Mouse (Mus musculus): Measurements from ENCODE around the gene Pold4. TPM values are rescaled to one million over a fixed set of nuclear protein-coding genes. Genes with fewer than 3 reads are reported as not detected.
A peak's percentile ranks its signal among the peaks of the same experiment; 100 is the strongest.
"Not testable (repeated sequence)": the region's sequence is repeated elsewhere in the genome, so short reads cannot be mapped to it uniquely, and the experiment has no call there.

Pold4 gene
- polyA plus RNA-seq, 1 experiment from 2014 or later, result 41.2 TPM

DNA sequence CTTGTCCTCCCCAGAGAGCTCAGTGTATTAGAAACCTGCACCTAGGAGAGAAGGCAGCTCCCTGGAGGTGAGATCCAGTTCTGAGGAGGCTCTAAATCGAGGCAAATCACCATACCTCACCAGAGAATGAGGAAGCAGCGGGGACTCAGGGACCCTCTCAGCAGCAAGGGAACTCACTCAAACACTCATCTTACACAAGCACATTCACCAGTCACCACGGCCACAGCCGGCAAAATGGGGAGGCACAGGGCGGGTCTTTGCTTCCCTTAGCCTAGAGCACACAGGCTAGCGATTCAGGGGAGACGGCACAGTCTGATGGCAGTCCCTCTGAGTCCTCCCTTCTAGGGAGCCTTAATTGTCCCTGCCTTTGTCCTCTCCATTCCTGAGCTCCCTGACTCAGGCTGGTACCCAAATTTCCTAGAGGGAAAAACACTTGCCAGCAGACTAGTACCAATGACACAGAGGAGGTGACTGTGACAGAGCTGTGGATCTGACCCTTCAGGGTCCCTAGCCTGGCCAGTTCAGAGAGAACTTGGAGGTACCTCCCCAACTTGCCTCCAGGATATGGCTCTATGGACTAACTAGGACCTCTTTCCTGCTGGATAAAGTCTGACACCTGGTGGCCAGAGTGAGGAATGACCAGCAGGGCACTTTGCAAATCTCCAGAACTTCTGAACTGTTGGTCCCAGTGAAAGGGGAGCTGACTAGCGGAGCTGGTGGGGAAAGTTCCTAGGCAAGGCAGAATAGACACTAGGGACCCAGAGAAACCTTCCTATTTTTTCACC lies 3.6 kb upstream of the Pold4 start:
- DNase-seq (ENCODE audit: low spot score), result peak; percentile 85

DNA sequence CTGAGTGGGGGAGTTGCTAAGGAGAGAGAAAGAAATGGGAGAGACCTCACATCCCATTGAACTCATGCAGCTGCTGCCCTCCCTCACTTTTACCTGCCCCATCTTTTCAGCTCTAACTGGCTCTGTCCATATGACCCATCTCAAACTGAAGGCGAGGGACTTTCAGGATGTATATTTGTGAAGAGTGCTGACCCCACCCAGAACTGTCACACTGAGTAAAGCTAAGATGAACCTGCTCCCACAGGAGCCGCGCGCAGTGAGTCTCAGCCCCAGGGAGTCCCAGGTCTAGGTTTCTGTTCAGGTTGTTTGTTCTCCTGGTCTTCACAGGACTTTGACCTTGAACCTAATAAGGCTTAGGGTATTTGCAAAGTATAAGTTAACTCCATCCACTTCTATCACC lies 2.8 kb upstream of the Pold4 start:
- no peak for DNase-seq (ENCODE audit: low spot score)

DNA sequence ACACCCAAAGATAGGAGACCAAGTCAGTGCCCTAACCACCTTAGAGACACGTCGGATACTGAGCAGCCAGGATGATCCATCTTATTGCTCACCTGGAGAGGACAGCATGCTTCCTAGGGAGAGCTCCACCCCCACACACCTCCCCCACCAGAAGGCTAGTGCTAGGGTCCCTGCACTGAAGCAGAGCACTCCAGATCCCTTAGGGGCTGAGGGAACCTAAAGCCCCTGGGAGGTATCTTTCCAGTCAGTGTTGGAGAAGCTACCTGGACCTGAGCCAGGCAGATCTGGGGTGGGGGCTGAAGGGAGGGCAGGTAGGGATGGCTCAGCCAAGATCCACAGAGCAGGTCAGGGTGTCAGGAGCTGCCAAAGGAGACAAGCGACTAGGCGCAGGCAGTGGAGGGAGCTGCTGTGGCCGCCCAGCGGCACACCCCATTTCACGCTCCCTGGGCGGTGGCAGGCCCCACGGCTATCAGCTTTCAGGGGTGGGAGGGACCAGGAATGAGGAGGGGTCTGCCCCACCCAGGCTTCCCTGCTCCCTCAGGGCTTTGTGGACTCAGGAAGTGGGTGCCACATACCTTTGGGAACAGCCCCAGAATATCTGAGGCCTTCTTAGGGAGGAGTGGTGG lies 2.1 kb upstream of the Pold4 start:
- no peak for DNase-seq (ENCODE audit: low spot score)

DNA sequence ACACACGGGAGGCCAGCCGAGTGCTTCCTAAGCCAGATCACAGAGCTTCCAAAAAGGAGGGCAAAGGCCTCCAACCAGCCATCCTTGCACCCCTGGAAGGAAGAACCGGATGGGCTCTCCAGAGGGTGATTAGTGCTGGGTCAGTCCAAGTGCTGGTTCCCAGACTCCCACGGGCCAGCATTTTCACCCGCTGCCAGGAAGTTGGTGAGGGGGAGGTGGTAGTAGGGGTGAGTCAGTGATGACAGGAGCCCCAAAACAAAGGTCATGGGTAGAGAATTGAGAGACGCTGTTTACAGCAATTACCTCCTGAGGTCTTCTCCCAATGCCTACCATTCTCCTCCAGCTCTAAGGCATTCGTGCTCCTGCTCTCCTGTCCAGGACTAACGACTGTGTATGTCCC lies 1.3 kb upstream of the Pold4 start:
- DNase-seq (ENCODE audit: low spot score), result no peak

DNA sequence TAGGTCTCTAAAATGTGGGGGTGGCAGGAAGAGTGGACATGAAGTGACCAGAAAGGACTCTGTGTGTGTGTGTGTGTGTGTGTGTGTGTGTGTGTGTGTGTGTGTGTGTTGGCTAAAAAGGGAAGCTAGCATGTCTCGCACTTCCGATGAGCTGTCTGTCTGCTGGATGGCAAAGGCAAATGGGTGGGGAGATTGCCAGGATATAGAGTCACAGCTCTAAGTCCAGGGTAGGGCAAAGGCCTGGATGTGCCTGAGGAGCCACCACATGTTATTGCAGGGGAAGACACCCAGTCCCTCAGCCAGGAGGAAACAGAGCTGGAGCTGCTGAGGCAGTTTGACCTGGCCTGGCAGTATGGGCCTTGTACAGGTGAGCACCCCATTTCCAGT lies 480 bp downstream of the Pold4 start:
- DNase-seq (ENCODE audit: low spot score), result peak; percentile 37

DNA sequence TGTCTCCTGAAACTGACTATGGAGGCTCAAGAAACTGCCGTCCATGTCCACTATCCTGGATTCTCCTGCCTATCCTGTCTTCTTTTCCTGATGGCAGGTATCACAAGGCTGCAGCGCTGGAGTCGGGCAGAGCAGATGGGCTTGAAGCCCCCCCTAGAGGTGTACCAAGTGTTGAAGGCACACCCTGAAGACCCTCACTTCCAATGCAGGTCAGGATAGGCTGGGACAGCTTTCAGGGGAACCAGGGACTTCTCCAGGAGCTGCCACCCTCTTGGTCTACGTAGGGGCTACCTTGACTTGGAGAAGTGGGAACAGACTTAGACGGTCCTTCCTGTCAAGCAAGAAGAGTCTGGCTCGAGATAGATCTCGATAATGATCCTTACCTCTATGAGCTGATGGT lies 952 bp downstream of the Pold4 start:
- no peak for DNase-seq (ENCODE audit: low spot score)

DNA sequence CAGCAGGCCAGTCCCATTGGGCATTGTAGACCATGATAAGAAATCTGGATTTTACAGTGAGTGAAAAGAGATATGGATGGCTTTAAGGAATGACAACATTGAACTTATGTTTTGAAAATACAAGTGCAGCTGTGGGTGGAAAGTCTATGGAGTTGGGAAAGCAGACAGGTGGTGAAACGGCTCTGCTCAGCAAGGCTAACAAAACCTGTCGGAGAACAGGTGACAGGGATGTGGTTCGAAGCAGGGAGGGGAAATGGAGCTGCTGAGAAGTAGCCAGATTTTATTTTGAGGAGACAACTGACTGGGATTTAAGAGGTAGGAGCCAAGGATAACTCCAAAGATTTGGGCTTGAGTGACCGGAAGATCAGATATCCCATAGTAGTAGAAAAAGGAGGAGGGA lies 2.8 kb downstream of the Pold4 start:
- no peak for DNase-seq (ENCODE audit: low spot score)

DNA sequence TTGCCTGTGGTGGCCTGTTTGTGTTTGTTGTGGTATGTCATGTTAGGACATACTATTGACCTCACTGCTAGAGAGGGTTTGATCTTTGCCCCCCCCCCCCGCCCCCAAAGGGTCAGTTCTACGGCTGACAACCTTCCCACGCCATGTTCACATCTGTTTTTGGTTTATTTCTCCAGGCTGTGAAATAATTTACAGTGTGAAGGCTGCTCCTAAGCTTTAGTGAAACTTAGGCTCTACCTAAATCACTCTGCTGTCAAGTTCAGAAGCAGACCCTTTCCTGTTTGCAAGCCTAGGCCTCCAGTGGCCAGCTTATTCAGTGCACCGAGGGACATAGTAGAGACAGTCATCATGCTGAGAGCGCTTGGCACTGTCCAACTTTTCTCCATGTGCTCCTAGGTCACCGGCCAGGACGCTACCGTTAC lies 8.6 kb downstream of the Pold4 start:
- no peak for DNase-seq (ENCODE audit: low spot score)

DNA sequence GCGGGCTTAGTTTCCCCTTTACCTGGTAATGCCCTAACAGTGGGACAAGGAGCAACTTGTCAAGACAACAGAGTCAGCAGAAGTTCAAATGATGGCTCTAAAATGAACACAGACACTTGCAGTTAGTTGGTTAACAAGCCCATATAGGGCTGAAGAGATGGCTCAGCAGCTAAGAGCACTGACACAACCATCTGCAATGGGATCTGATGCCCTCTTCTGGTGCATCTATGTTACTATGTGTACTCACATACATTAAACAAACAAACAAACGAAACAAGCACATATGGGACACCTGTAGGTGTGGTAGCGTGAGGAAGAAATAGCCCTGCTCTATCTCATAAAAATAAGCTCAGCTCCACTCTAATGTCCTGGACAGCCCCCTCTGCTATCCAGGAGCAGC lies 10.7 kb downstream of the Pold4 start:
- no peak for DNase-seq (ENCODE audit: low spot score)

DNA sequence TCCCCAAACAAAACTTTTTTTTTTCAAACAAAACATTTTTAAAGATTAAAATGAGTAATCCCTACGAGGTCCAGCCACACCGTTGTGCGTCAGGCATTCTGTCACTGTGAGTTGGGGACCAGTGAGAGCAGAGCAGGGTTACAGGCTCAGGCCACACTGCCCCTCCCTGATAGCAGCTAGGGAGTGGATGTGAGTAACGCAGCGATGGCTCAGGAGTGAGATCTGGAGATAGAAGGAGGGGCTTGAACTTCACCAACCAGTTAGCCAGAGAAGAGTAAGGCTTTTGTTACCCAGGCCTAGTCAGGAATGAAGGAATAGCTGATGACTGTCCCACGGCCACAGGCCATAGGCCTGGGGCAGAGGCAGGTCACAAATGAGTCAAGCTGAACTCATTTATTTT lies 13.1 kb downstream of the Pold4 start:
- no peak for DNase-seq (ENCODE audit: low spot score)

DNA sequence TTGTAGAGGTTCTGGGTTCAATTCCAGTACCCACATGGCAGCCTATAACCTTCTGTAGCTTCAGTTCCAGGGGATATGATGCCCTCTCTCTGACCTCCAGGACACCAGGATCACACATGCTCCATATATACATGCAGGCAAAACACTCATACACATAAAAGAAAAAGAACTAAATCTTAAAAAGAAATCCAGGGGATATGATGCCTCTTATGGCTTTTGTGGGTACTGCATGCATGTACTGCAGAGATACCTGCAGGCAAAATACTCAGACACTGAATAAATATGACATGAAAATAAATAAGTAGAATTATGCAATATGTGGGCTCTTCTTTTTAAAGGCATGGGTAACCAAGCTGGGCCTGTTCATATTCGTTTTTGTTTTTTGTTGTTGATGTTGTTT lies 15.3 kb downstream of the Pold4 start:
- DNase-seq (ENCODE audit: low spot score), result peak; percentile 62

DNA sequence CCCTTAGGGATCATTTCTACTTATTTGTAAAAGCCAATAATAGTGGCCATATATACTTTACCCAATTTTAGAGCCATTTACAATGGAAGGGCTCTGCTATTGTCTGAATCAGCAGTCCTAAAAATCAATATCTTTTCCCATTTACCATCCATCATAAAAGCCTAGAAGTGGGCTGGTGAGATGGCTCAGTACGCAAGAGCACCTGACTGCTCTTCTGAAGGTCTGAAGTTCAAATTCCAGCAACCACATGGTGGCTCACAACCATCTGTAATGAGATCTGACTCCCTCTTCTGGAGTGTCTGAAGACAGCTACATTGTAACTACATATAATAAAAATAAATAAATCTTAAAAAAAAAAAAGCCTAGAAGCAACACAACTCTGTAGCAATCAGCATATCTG lies 17.0 kb downstream of the Pold4 start:
- DNase-seq (ENCODE audit: low spot score), result not testable (repeated sequence)

DNA sequence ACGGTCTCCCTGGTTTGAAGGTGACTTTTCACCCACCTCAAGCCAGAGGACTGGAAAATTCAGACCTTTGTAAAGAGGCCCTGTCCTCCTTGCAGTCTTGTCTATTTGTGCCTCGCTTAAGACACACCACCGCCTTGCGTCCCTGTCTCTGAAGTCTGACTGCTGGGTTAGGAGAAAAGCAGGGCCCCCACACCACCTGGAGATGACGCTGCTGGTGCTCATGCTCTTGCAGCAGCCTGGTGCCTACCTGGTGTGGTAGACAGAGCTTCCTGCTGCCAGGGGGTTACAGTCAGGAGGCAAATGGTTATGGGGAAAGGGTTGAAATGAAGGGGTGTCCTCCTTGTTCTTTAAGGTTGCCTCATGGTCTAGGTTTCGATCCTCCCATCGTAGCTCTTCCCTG lies 22.5 kb downstream of the Pold4 start:
- DNase-seq (ENCODE audit: low spot score), result no peak

DNA sequence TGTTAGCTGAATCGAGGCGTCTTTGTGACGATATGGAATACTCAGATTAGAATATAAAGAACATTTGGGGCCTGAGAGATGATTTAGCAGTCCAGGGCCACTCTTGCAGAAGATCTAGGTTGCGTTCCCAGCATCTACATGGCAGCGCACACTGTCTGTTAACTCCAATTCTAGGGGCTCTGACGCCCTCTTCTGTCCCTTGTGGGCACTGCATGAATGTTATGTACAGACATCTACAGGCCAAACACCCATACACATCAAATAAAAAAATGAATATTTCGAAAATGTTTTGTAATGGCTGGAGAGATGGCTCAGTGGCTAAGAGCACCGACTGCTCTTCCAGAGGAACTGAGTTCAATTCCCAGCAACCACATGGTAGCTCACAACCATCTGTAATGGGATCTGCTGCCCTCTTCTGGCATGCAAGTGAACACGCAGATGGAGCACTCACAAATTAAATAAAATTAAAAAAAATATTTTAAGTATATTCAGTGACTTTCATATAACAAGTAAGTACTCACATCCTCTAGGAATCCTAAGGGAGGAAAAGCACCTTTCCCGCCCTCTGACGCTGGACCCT lies 24.0 kb downstream of the Pold4 start:
- DNase-seq (ENCODE audit: low spot score), result no peak

DNA sequence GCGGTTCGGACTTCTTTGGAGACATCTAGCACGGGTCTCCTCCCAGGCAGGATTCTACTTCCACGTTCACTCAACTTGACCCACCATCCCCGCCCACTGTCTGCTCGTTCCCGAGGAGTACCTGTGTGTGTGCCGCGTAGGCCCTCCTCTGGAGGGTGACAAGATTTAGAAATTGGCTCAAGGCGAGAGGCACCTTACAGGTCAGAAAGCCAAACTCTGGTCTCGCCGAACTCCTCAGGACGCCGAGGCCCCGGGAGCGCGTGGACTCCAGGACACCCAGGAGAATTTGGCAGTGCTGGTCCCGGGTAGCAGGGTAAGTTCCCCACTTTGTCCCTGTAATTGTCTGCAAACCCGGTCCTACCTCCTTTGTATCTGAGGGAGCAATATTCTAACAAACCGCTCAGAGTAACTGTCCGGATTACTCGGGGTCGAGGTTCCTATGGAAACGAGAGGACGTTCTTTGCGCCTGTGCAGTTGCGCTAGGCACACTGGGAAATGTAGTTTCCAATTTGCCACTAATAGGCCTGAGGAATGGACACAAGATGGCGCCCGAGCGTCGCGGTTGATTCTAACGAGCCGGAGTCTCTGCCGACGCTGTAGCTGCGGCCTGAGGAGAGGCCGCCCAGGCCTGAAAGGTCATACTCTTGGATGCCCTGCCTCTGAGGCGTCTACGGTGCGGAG lies 25.7 kb downstream of the Pold4 start:
- peak; percentile 93 for DNase-seq (ENCODE audit: low spot score)

DNA sequence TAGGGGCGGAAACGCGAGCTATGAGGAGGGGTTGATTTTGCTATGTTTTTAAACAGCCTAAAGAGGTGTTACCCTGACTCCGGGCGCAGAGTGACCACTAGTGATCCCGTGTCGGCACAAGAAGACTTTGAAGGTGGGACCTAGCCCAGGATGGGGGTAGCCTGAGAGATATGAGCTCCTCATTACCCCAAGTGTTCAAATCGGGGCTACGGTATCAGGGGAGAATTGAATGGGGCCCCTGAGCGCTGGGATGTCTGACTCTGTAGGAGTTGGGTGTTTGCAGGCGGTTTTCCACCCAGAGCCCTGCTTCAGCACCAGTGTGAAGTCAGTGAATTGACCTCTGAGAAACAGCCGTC lies 26.2 kb downstream of the Pold4 start:
- peak; percentile 6 for DNase-seq (ENCODE audit: low spot score)

DNA sequence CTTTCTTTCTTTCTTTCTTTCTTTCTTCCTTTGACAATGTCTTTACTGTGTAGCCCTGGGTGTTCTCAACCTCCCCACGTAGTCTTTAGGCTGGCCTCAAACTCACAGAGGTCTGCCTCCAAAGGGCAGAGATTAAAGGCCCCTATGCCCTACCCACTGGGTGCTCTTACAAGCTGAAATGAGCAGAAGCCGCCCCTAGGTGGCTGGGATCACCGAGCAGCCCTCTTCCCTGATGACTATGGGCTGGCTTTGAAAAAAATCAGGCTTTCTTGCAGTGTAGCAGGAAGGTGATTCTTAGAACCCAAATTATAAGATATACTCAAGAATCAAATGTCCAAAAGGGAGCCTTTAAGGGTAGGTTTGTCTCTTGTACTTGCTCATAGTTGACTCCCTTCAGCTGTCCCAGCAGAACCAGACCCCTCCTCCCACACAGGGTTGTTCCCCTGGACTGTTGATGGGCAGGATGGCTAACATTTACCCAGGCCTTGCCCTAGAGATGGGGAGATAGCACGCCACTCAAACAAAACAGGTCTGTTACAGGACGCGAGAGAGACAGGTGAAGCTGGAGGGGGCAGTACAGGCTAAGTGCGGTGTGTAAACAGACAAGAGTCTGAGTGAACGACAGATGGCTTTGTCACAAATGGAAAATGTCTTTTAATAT lies 29.5 kb downstream of the Pold4 start:
- peak; percentile 66 for DNase-seq (ENCODE audit: low spot score)

DNA sequence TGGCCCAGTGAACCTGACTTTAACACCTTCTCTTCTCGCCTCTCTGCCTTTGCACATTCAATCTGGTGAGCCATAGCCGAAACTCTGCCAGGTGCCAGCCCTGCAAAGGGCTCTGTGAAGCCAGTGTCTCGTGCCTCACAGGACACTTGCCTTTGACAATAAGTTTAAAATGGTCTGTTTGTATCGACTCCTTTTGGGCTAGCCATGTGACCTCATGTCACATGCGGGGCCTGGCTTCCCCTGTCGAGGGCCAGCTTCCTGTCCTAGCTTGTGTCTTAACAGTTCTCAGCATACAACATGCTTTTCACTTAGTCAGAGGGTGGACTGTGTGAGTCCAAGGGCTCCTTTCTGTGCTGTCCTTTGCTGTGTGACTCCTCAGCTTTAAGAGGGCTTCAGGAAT lies 31.1 kb downstream of the Pold4 start:
- DNase-seq (ENCODE audit: low spot score), result no peak

DNA sequence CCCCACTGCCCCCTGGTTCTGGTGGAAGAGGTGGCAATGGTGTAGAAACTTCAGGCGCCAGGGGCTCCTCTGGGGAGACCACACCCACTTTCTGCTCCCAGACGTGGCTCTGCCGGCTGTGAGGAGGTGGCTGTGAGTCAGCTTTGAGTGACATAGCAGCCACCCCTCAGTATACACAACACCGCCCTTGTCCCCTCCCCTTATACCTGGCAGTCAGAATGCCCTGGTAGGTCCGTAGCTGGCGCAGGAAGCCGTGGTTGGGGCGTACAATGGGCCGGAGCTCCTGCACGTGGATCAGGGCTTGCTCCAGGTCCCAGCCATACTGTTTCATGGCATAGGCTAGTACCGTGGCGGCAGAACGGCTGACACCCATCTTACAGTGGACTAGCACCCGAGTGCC lies 32.0 kb downstream of the Pold4 start:
- DNase-seq (ENCODE audit: low spot score), result no peak

DNA sequence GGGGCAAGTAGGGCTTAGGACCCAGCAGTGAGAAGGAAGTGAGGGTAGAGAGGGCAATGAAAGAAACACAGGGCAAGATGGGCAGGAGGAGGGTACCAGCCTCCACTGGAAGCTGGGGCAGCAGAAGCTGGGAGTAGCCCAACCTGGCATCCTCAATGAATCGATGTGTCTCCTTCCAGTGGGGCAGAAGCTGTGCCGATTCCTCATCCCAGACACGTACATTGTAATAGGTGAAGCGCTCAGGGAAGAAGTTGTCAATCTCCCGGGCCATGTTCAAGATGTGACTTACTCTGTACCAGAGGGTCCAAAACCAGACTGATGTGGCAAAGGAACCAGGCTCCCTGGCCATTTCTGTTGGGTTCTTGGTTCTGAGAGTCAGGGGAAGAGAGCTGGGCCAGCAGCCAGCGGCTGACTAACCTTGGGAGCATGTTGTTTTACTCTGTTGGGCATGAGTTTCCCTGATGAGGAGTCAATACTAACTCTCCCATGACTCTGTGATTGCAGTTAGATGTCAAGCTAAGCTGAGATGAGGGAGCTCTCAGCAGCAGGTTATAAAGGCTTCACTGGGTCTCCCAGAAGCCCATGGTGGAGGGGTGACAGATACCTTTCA lies 32.6 kb downstream of the Pold4 start:
- no peak for DNase-seq (ENCODE audit: low spot score)

DNA sequence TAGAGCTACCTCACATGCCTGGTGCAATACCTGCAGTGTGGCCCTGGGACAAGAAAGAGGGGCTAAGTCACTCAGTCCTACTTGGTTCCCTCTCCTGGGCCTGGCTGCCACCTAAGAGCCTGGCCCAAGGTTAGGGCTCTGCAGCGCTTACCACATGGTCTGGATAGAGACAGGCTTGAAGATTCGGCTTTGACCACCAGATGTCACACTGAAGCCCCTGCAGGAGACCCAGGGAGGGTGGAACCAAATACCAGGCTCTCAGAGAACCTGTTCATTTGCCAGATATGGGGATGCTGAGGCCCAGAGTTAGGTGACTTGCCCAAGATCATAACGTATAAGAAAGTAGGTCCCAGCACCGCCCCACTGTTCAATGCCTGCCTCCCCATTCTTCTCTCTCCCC lies 34.3 kb downstream of the Pold4 start:
- DNase-seq (ENCODE audit: low spot score), result no peak
